Mouse (Mus musculus) kidney, adult 2 months (tissue): ENCODE measurements around the gene Coq6. TPM values are rescaled to one million over a fixed set of nuclear protein-coding genes. Genes with fewer than 3 reads are reported as not detected.

Experiments used
- DNase-seq: peaks from one replicate; pipeline ENCODE4 v3.0.0; 2021
- H3K27ac ChIP-seq: fragments of 200-500 bp; 2 replicates; pipeline ENCODE4 v1.5.1; 2012; ENCODE audit warnings: low read depth, low read length, control low read depth, inconsistent platforms; ENCODE audit not compliant: insufficient read depth
- H3K27me3 ChIP-seq: fragments of 200-500 bp; replicated peaks from 2 replicates; pipeline ENCODE4 v1.6.1; 2012; ENCODE audit warnings: mild to moderate bottlenecking, moderate library complexity, low read length, inconsistent platforms; ENCODE audit not compliant: control insufficient read depth, insufficient read depth
- H3K36me3 ChIP-seq: fragments of 200-500 bp; 2 replicates; pipeline ENCODE4 v1.6.1; 2012; ENCODE audit warnings: mild to moderate bottlenecking, moderate library complexity, low read length, inconsistent platforms; ENCODE audit not compliant: control insufficient read depth, insufficient read depth
- H3K4me1 ChIP-seq: fragments of 200-500 bp; 2 replicates; pipeline ENCODE4 v1.6.1; 2011; ENCODE audit warnings: low read length; ENCODE audit not compliant: control insufficient read depth, insufficient read depth
- H3K4me3 ChIP-seq: fragments of 200-500 bp; 2 replicates; pipeline ENCODE4 v1.5.1; 2011; ENCODE audit warnings: mild to moderate bottlenecking, low read depth, low read length, control low read depth; ENCODE audit not compliant: insufficient read depth
- CTCF ChIP-seq: fragments of 200-500 bp; conservative IDR thresholded peaks from 2 replicates; pipeline ENCODE4 v1.5.1; 2011; ENCODE audit warnings: low read depth, mild to moderate bottlenecking, control low read depth, low read length, moderate library complexity, mixed read lengths; ENCODE audit not compliant: insufficient read depth, insufficient read length
- POLR2A ChIP-seq: fragments of 200-500 bp; IDR thresholded peaks from one replicate; pipeline ENCODE4 v1.6.1; 2011; ENCODE audit warnings: low read depth, low read length, control low read depth
- WGBS: fragments of 180-500 bp; shearing (Covaris S2); methylation state at CpG from one replicate; pipeline ENCODE4 v1.1.7; 2018; 5-methylcytosine and 5-hydroxymethylcytosine counted together
- polyA plus RNA-seq: library from polyadenylated mRNA; depleted of rRNA; stranded (reverse); fragments of >200 nt; gene quantifications from 2 replicates; pipeline ENCODE4 v1.2.3, GENCODE M21; 2012; rRNA removed

Coq6 gene
- polyA plus RNA-seq, 1 experiment, result 47.7 TPM

- no peak for DNase-seq
- 34% methylated on average over 18 of the region's 18 CpGs for WGBS
- no peaks in the 10 kb centered on the region for H3K36me3 ChIP-seq
- no peaks in the 10 kb centered on the region for H3K27me3 ChIP-seq
- no peaks in the 10 kb centered on the region for H3K4me1 ChIP-seq
- TF ChIP-seq POLR2A (no peak), CTCF (no peak)
- H3K4me3 ChIP-seq, result peak overlapping the region; percentile 83
- peak overlapping the region; percentile 63; the same call in 1 of the 2 replicates for H3K27ac ChIP-seq
These were observed 56.1 kb downstream of the Coq6 start for GRCm38 (mm10) chr12:84417605-84417922.

Other genes with a start within 250 kb of the Coq6 start
- gene Dnal1, start 247.3 kb upstream of the Coq6 start, polyA plus RNA-seq, result 5.0 and 6.3 TPM in 2 replicates
- gene Pnma1, start 213.2 kb upstream of the Coq6 start, polyA plus RNA-seq, result 0.05 TPM in 1 of 2 replicates, not detected in the other
- gene Elmsan1, start 142.8 kb upstream of the Coq6 start, polyA plus RNA-seq, result 6.7 and 7.4 TPM in 2 replicates
- gene Ptgr2, start 76.4 kb upstream of the Coq6 start, polyA plus RNA-seq, result 31.0 and 50.5 TPM in 2 replicates
- gene Zfp410, start 44.8 kb upstream of the Coq6 start, polyA plus RNA-seq, result 18.8 and 23.8 TPM in 2 replicates
- 1.2 and 1.3 TPM in 2 replicates for gene Fam161b, start 176 bp downstream of the Coq6 start, polyA plus RNA-seq
- 100 and 111 TPM in 2 replicates for gene Entpd5, start 47.4 kb downstream of the Coq6 start, polyA plus RNA-seq
- gene Bbof1, start 47.4 kb downstream of the Coq6 start, polyA plus RNA-seq, result 0.46 and 0.58 TPM in 2 replicates
- gene Rnf113a2, start 55.5 kb downstream of the Coq6 start, polyA plus RNA-seq, result 5.6 and 6.2 TPM in 2 replicates
- 245 and 297 TPM in 2 replicates for gene Aldh6a1, start 89.3 kb downstream of the Coq6 start, polyA plus RNA-seq
- 21.6 and 26.3 TPM in 2 replicates for gene Lin52, start 89.8 kb downstream of the Coq6 start, polyA plus RNA-seq
- gene Vsx2, start 208.1 kb downstream of the Coq6 start, polyA plus RNA-seq, result not detected in 2 replicates